Comparison of ENCODE assay signal across 8 mouse cellular contexts in genomic region chr8:92855171-92855894, GRCm38 (mm10). TPM values are rescaled to one million over a fixed set of nuclear protein-coding genes. Genes with fewer than 3 reads are reported as not detected.
DNase-seq lines count a peak whose midpoint lies in the region; ATAC-seq and TF ChIP-seq lines count a peak whose summit lies in the region.

TSS of gene Lpcat2 (plus strand) at chr8:92855339.

- no peak for TF ChIP-seq POLR2A in bone marrow macrophage, adult 2 months (IDR thresholded peaks at IDR 0.05; ENCODE audit: borderline replicate concordance, low read depth, low read length)
- no peak for TF ChIP-seq POLR2A in limb, embryonic 14.5 days (IDR thresholded peaks at IDR 0.05; ENCODE audit: borderline replicate concordance, extremely low read depth, insufficient read depth, insufficient read length)

- ATAC-seq in embryonic facial prominence, embryonic 13.5 days (ENCODE audit: insufficient number of reproducible peaks, insufficient read depth, low FRiP score, low TSS enrichment, low read depth): peak; percentile 72
- ATAC-seq in limb, embryonic 14.5 days (ENCODE audit: low FRiP score, low read depth): peak; percentile 64
- ATAC-seq in midbrain, embryonic 13.5 days: peak; percentile 83

- H3K27ac ChIP-seq in bone marrow macrophage, adult 2 months (ENCODE audit: insufficient read depth, low read depth, low read length): peak within 1 kb of the TSS; percentile 86
- peak within 1 kb of the TSS; percentile 55; the same call in 1 of the 2 replicates for H3K27ac ChIP-seq in embryonic facial prominence, embryonic 13.5 days
- peak within 1 kb of the TSS; percentile 86 for H3K27ac ChIP-seq in heart, embryonic 10.5 days
- no peak within 1 kb of the TSS for H3K27ac ChIP-seq in limb, embryonic 14.5 days (replicated peaks; ENCODE audit: low read depth, low read length)
- H3K27ac ChIP-seq in midbrain, embryonic 13.5 days: no peak within 1 kb of the TSS

- H3K4me2 ChIP-seq in embryonic facial prominence, embryonic 13.5 days: peak within 1 kb of the TSS; percentile 83
- peak within 1 kb of the TSS; percentile 70 for H3K4me2 ChIP-seq in limb, embryonic 14.5 days (replicated peaks; ENCODE audit: low read depth, low read length, severe bottlenecking)
- H3K4me2 ChIP-seq in midbrain, embryonic 13.5 days (replicated peaks): peak within 1 kb of the TSS; percentile 70

- H3K4me3 ChIP-seq in bone marrow macrophage, adult 2 months (ENCODE audit: insufficient read depth, low read length): peak within 1 kb of the TSS; percentile 89
- H3K4me3 ChIP-seq in embryonic facial prominence, embryonic 13.5 days: peak within 1 kb of the TSS; percentile 68
- peak within 1 kb of the TSS; percentile 79 for H3K4me3 ChIP-seq in heart, embryonic 10.5 days
- peak within 1 kb of the TSS; percentile 59 for H3K4me3 ChIP-seq in limb, embryonic 14.5 days (replicated peaks; ENCODE audit: low read length)
- H3K4me3 ChIP-seq in midbrain, embryonic 13.5 days (replicated peaks): peak within 1 kb of the TSS; percentile 68

- H3K4me1 ChIP-seq in bone marrow macrophage, adult 2 months (ENCODE audit: control insufficient read depth, insufficient read depth, low read length): peaks cover 29% of the 10 kb centered on the region
- H3K4me1 ChIP-seq in embryonic facial prominence, embryonic 13.5 days: peaks cover 17% of the 10 kb centered on the region
- peaks cover 10% of the 10 kb centered on the region for H3K4me1 ChIP-seq in heart, embryonic 10.5 days
- no peaks in the 10 kb centered on the region for H3K4me1 ChIP-seq in limb, embryonic 14.5 days (ENCODE audit: control insufficient read depth, insufficient read depth, low read length)
- H3K4me1 ChIP-seq in midbrain, embryonic 13.5 days (replicated peaks): peaks cover 13% of the 10 kb centered on the region; the same call in 1 of the 2 replicates

- H3K36me3 ChIP-seq in embryonic facial prominence, embryonic 13.5 days: peaks cover 30% of the 10 kb centered on the region
- H3K36me3 ChIP-seq in heart, embryonic 10.5 days: no peaks in the 10 kb centered on the region
- H3K36me3 ChIP-seq in limb, embryonic 14.5 days (ENCODE audit: control insufficient read depth, insufficient read depth, low read length): peaks cover 28% of the 10 kb centered on the region
- H3K36me3 ChIP-seq in midbrain, embryonic 13.5 days: no peaks in the 10 kb centered on the region

- peak; percentile 77 for DNase-seq in heart, embryonic 10.5 days (ENCODE audit: low spot score)
- peak; percentile 60 for DNase-seq in kidney, adult 9 months
- peak; percentile 74 for DNase-seq in limb, embryonic 14.5 days (ENCODE audit: low spot score)
- peak; percentile 23 for DNase-seq in spleen, adult 12 weeks (ENCODE audit: low spot score)
- DNase-seq in MN1 (ENCODE audit: low spot score): no peak

- 1% methylated on average over 50 of the region's 50 CpGs for WGBS in embryonic facial prominence, embryonic 13.5 days
- WGBS in heart, embryonic 10.5 days: 1% methylated on average over 50 of the region's 50 CpGs
- WGBS in limb, embryonic 14.5 days: under 1% methylated on average over 50 of the region's 50 CpGs
- WGBS in midbrain, embryonic 13.5 days: 1% methylated on average over 50 of the region's 50 CpGs

- no peaks in the 10 kb centered on the region for H3K9me3 ChIP-seq in embryonic facial prominence, embryonic 13.5 days
- H3K9me3 ChIP-seq in heart, embryonic 10.5 days: no peaks in the 10 kb centered on the region
- no peaks in the 10 kb centered on the region for H3K9me3 ChIP-seq in limb, embryonic 14.5 days (ENCODE audit: control insufficient read depth, low read length)
- 0 out of 2 replicates have a peak, but pooled peaks cover 2% of the 10 kb centered on the region for H3K9me3 ChIP-seq in midbrain, embryonic 13.5 days

- H3K27me3 ChIP-seq in embryonic facial prominence, embryonic 13.5 days: peaks cover 7% of the 10 kb centered on the region; the same call in 1 of the 2 replicates
- H3K27me3 ChIP-seq in heart, embryonic 10.5 days (ENCODE audit: insufficient read depth, poor library complexity, severe bottlenecking): peaks cover 24% of the 10 kb centered on the region; the same call in 1 of the 2 replicates
- H3K27me3 ChIP-seq in limb, embryonic 14.5 days (ENCODE audit: control insufficient read depth, insufficient read depth, low read length): no peaks in the 10 kb centered on the region
- H3K27me3 ChIP-seq in midbrain, embryonic 13.5 days: peaks cover 21% of the 10 kb centered on the region

- peak within 1 kb of the TSS; percentile 82 for H3K9ac ChIP-seq in embryonic facial prominence, embryonic 13.5 days
- peak within 1 kb of the TSS; percentile 65 for H3K9ac ChIP-seq in limb, embryonic 14.5 days (ENCODE audit: low read depth, low read length, severe bottlenecking)
- peak within 1 kb of the TSS; percentile 79 for H3K9ac ChIP-seq in midbrain, embryonic 13.5 days (replicated peaks)

- no peak for TF ChIP-seq CTCF in bone marrow macrophage, adult 2 months (IDR thresholded peaks at IDR 0.05; ENCODE audit: low read depth, low read length)

RNA-seq across cellular contexts. Expression of gene Lpcat2, which starts in this region (rescaled TPM):
- 130 TPM in 2 replicates for polyA plus RNA-seq in bone marrow macrophage, adult 2 months (2012; ENCODE audit: insufficient read depth, insufficient read length, missing spikeins)
- polyA plus RNA-seq in embryonic facial prominence, embryonic 13.5 days (2015; fragmentation: Nextera tagmentation; extraction: Ambion mirVana): 8.5 and 9.4 TPM in 2 replicates
- 1.4 and 2.8 TPM in 2 replicates for polyA plus RNA-seq in heart, embryonic 10.5 days (2016; fragmentation: Nextera tagmentation; extraction: Ambion mirVana)
- 10.6 and 11.2 TPM in 2 replicates for polyA plus RNA-seq in limb, embryonic 14.5 days (2012; rRNA removed)
- 13.7 and 14.7 TPM in 2 replicates for polyA plus RNA-seq in limb, embryonic 14.5 days (2014; fragmentation: Nextera tagmentation; extraction: Ambion mirVana)
- 3.8 and 5.4 TPM in 2 replicates for polyA plus RNA-seq in midbrain, embryonic 13.5 days (2015; fragmentation: Nextera tagmentation; extraction: Ambion mirVana)

Comparison
In these comparisons a context has a peak if more than half of its experiments do, and no peak if none do; other contexts are left out.
1. H3K27ac ChIP-seq: peak in bone marrow macrophage, adult 2 months (single experiment), embryonic facial prominence, embryonic 13.5 days (single experiment) and heart, embryonic 10.5 days (single experiment); none in limb, embryonic 14.5 days (single experiment) and midbrain, embryonic 13.5 days (single experiment).
2. Peak in every context shown above with its lines, with median percentiles within 50 percentile points of each other: H3K4me3 ChIP-seq, ATAC-seq, H3K4me2 ChIP-seq and H3K9ac ChIP-seq.